Mouse (Mus musculus) layer of hippocampus, adult 18-20 months (tissue): Measurements from ENCODE around the gene Dgki. TPM values are rescaled to one million over a fixed set of nuclear protein-coding genes. Genes with fewer than 3 reads are reported as not detected.
A peak's percentile ranks its signal among the peaks of the same experiment; 100 is the strongest.

Source experiments
- DNase-seq, 2 experiments: peaks; one replicate each; pipeline ENCODE4 v3.0.0; 2022; ENCODE audit warnings: low spot score in 2 of 2
- total RNA-seq, 2 experiments: library from RNA; stranded (reverse); gene quantifications; 2 replicates each; pipeline ENCODE4 v1.2.3; 2021

The Dgki gene
- total RNA-seq, 2 experiments from 2014 or later = 86.9 to 88.0 TPM

DNA sequence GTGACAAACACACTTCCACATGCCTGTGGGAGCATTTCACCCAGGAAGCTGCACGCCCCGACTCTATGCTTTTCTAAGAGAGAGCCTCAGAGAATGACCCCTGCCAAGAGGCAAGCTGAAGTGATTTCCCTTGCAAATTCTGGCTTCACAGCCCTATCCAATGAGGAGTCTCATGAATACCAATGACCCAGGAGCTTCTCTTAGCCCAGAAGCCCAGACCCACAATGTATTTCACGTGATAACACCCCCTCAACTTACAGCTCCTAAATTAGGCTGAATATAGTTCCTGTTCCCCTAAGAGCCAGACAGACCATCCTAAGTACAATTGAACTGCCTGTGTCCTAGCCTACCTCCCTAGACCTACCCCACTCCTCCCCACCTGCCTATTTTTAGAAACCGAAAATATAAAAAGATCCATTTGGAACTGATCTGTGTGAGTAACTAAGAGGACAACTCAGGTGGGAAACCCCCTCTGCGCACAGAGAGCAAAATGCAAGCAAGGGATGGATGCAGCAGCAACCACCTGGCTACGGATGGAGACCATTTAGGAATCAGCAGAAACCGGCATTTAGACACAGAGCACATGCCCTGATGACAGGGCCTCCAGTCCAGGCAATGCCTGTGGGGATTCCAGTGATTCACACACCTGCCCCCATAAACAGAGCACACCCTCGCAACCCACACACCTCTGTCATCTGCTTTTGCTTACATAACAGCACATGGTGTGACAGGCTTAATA is 2.1 kb downstream of the Dgki start:
- DNase-seq = peak; percentile 44 to 74

DNA sequence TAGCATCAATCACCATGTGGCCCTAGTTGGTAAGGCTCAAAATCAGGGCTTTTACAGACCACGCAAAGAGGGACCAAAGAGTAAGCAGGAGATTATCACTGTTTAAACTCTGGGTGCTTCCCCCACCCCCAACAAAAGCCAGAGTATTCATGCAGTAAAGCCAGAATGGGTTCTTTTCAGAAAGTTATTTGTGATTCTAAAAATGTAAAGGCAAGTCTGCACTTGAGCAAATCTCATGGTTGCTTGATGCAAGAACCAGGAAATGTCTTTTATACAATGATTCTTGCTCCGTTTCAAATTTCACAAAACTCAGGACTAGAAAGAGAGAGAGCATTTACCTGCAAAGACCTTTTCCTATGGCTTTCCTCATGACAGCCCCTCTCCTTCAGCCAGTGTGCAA is 7.9 kb downstream of the Dgki start:
- DNase-seq = no peak

DNA sequence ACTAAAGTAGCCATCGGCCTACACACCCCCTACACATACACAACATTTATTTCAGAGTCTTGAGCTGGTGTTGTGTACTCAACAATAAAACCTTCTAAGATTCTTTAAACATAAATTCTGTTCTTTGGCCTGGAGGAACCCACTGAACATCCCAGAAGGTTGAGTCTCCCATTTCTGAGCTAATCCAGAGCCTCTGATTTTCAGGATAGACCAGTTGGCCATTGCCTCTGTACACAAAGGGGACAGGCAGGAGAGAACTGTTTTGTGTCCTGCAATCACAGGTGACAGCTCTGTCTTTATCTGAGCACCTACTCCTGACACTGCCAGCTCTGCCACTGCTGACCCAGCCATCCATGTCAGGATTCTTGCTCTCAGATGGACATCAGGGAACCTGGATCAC is 8.8 kb downstream of the Dgki start:
- no peak for DNase-seq

DNA sequence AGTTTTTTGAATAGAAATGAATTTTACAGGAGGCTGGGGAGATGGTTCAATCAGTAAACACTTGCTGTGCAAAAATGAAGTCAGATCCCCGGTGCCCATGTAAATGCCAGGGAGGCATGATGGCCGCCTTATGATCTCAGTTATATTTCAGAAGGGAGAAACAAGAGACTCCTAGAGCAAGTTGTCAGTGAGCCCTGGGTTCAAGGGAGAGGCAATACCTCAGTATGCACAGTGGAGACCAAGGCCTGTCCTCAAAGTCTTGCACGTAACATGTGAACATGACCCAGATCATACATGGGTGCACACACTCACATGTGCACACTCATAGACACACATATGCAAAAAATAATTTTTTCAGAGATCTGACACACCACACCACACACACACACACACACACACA is 9.3 kb downstream of the Dgki start:
- DNase-seq = no peak

DNA sequence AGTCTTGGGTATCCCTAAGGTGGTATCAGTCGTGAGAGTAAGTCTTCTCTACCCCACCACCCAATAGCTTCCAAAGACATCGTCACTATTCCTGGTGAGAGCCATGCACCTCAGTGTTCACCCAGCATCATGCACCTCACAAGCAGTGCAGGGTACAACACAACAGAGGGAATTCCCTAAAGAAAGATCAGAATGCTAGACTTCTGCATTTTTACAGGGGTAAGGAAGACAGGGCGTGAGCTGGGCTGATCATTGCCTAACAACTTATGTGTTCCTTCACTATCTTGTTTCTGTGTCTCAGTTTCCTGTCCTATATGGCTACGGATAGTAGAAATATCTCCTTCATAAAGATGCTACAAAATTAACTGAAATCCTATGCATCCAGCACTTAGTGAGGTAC is 13.8 kb downstream of the Dgki start:
- no peak for DNase-seq

DNA sequence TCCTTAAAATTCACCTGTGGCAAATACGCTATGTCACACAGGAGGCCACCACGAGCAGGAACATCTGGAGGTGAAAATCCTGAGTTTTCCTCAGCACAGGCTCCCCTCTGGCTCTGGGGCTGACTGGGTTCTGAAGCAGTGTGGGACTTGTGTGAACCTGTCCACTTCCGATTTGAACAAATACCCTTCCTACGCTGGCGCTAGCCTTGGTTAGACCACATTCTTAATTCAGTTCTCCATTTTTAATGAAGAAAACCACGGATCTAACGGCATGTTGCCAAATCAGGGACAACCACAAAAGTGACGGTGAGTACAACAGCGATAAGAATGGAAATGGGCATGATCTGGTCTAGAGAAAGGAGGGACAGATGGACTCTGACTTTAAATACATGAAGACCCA is 15.1 kb downstream of the Dgki start:
- DNase-seq = no peak

DNA sequence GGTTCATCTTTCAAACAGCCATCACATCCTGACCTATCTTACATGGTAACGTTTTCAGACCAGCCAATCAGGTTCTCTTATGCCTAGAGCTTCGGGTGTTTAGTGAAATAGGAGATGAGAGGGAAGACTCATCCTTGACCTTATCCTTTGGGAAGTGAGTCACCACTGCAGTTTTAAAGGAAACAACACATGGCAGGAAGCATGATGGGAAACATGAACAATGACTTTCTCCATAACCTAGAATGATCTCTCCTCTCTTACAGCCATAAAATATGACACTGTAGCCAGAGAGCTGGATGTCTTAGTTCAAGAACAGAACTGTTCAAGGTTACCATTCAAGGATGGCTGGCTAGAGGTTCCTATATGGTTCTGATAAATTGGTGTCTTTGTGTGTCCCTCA is 16.6 kb downstream of the Dgki start:
- no peak for DNase-seq

DNA sequence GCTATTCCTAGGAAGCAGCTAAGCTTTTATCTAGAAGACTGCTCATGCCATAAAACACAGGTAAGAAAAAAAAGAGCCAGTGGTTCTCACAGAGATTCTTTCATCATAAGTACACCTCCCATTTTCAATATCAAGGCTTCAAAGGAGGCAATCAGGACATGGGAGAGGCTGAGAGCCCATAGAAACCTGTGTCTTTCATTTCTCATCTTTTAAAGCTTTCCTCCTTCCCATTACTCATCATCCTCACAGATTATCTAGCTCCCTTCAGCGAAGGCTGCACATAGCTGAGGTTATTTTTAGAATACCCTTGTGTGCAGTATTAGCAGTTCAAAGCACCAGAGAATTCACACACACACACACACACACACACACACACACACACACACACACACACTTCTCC is 17.3 kb downstream of the Dgki start:
- DNase-seq = no peak

DNA sequence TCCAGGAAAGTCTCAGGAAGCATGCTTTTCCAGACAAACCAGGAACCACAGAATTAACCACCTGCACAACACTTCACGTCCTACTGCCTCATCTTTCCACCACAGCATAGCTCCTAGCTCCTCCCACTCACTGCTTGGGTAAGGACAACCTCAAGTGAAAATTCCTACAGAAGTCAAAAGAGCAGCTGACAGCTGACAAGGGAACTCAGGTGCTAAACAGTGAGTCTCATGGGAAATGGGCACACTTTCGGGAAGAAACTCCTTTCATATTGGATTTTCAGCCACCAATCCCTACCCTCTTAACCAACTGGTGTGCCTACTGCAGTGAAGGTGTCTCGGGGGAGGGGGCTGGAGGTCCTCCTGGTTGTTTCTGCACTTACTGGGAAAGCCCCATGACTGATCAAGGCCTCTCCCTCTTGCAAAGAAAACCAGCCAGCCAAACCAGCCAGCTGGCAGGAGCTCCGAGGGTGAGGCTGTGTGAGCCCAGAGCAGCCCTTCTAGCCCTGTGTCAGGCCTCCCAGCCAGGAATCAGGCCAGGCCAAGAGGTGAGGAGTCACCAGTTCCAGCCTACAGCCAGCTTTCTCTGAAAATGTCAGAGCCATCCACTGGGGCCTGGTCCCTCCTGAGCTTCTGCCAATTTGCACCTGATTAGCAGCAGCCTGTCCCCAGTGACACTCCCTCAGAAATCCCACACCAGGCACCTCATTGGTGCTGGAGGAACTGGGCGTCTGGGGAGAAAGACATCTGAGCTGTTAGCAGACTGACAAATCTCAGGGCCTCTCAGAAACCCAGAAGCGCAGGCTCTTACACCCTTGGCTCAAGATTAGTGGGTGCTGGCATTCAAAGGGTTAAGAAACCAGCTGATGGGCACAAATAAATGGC is 22.9 kb downstream of the Dgki start:
- no peak for DNase-seq

DNA sequence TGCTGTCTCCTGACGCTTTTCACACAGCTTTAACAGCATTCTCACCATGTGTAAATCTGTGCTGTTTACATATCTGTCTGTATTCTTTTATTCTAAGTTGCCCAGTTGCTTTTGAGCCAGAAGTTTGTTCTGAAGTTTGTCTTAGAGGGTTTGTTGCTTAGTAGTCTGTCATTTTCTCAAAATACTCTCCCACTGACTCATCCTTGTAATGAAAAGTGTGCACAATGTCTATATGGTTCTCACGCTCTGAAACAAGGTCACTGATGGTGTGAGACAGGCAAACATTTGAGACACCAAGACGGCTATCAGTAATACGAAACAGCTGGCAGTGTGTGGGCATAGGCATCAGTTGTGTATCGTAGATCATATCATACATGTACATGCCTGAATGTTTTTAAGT is 23.8 kb downstream of the Dgki start:
- no peak for DNase-seq

DNA sequence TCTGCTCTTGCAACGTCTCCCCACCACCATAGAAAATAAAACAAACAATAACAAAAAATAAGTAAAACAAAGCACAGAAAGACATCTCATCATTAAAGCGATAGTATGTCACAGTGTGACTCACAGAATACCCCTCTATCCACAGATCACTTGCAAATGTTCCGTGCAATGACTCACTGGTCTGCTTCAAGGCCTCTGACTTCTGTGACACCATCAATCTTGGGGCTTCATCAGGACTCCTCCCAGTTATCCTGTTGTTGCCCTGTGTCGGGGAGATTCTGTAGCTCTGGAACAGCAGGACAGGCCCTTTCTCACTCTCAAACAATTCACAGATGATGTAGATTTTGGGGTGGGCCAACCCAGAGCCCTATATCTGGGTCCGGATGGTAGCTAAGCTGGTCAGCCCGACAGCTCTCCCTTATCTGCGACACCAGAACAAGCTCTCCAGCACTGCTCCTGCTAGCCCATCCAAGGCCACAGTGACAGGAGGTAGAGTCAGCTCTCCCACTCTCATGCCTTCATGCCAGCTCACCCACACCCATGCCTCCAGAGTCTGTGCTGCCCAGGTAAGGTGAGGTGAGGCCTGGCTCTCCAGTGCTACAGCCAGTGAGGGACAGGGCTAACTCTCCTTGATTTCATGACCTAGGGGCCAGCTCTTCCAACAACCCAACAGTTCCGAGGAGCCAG is 28.9 kb downstream of the Dgki start:
- no peak for DNase-seq

DNA sequence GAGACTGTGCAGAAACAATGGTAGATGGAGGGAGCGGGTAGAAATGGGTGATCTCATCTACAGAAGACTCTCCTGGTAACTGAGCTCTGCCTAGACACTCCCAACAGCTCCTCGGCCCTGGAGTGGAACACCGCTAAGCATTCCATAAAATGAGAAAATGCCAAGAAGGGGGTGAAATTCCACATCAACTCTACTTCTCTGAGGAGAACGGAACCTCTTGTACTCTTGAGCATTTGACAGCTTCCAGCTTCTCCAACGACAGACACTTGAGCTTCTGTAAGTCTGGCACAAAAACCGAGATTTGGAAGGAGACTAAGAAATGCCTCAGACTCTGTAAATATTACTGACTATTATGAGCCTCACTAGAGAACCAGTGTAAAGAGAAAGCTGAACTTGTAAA is 31.4 kb downstream of the Dgki start:
- DNase-seq = peak in 1 of 2 experiments; percentile 63

DNA sequence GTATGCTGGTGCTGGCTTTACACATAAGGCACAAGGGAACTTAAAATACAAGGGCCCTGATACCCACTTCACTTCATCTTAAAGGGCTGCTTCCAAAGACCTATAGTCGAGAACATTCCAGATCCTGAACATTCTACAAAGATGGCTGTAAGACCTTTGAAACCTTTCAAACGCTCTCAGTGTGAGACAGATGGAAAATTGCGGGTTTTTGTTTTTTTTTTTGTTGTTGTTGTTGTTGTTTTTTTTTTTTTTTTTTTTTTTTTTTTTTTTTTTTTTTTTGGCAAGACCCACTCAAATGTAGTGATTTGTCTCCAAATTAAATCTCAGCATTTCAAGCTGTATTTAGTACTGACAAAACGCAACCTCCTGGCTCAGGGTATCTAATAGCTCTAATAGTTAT is 32.0 kb downstream of the Dgki start:
- DNase-seq = no peak

DNA sequence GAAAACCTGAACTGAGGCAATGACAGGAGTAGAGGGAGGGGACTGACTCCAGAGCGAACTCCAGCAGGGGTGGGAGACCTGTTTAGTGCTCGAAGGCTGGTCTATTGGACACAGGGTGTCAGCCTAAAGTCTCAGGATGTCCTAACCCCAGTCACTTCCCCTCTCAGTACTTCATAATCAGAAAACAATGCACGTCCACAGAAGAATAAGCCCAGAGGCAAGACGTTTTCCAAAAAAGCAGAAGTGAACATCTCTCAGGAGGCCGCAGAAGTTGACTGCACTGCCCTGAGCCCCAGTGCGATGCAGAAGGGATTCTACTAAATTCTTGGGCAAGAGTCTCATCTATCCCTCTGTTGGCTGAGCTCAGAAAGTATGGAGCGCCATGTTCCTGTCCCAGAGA is 37.5 kb downstream of the Dgki start:
- DNase-seq = no peak

DNA sequence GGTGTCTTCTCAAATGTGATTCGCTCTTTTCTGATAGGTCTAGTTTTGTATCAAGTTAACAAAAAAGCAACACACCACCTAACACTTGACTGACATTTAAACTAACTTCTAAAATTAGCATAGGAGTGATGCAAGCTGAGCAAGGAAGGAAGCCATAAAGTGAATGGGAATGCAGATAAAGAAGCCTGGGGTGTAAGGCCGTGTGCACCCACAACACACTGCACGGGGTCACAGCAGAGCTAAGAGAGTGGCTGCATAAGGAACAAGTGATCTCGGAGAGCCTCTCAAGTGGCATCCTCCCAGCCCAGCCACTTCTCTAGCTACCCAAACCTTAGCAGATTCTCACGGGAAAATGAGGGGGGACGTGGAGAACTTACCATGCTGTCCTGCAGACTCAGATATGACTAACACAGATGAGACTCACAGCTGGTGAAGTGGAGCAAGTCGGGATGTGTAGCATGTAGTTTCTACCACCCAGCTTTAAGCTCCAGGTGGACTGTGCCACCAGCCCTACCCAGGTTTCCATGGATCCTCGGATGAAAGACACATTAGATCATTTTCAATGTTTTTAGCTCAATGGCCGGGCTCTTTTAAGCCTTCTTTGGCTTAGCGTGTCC is 38.6 kb downstream of the Dgki start:
- no peak for DNase-seq

DNA sequence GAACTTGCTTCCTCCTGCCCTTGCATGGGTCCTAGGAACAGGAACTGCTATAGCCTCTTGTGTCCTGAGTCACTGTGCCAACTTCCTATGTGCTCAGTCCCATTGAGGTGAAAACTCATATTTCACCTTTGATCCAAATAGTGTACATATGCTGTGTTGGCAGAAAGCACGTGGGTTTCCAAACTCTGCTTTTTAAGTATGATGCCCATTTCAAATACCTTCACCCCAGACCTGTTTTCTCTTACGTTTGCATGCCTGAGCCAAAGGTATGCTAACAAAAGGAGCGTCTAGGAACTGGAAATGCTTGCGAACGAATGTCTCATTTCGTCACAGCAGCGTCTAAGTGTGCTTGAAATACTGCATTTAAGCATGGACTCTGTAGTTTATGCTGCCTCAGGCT is 41.3 kb downstream of the Dgki start:
- no peak for DNase-seq

DNA sequence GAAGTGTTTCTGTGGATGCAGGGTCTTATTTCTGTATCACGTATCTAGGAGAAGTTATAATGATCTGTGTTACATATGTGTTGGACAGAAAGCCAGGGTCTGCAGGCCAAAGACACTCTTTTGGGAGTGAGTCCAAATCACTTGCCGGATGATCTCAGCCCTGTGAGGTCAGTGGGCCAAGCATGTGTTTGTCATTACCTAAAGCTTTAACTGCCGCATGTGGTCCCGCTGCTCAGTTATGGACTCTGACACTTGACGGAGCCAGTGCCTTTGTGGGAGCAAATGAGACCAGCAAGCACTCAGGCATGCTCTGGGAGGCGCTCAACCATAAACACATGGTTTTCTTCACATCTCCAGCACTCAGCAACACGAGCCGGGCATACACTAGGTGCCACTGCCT is 45.8 kb downstream of the Dgki start:
- DNase-seq = no peak

DNA sequence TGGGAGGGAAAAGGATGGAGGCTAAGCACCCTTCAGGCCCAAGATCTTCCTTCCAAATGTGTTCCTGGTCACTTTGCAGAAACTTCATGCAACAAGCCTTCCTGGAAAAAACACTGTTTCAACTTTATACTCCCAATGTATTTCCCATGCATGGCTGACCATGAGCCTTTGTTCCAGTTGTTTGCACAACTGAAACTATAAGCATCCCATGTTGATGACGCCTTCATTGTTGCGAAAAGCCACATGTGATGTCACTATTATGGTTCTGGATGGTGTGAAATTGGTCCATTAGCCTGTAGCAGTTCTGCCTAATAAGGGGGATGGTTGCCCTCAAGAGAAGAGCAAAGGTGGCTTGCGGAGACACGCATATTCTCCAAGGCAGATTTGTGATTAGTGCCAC is 47.4 kb downstream of the Dgki start:
- no peak for DNase-seq

DNA sequence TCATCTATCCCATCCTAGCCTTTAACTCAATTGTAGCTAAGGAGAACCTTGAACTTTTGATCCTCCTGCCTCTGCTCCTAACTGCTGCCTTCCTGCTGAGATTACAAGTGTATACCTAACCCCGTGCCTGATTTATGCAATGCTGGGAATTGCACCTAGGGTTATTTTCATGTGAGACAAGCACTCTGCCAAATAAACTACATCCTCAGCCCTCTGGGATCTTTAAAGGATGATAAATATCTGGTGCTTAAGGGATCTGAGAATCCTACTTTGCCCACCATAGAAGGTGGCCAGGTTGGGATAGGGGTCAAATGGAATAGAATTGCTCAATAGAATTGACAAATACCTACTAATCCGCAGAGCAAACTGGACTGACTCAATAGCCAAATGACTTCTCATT is 49.3 kb downstream of the Dgki start:
- no peak for DNase-seq

DNA sequence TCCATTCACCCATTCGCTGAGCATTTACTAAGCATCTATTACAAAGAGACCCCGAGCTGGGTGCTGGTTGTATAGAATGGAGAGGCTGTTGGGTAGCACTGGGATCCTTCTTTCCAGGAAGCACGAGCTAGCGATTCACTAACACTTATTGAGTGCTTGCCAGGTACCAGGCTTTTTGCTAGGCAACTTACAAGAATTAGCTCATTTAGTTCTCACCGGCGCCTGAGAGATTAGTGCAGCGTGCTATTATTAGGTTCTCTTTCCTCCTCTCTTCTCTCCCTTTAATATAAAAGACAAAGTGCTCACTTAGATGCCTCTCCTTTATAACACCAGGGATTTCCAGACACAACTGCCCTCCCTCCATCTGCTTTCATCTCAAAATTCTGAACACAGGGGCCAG is 54.2 kb downstream of the Dgki start:
- peak in 1 of 2 experiments; percentile 33 for DNase-seq

DNA sequence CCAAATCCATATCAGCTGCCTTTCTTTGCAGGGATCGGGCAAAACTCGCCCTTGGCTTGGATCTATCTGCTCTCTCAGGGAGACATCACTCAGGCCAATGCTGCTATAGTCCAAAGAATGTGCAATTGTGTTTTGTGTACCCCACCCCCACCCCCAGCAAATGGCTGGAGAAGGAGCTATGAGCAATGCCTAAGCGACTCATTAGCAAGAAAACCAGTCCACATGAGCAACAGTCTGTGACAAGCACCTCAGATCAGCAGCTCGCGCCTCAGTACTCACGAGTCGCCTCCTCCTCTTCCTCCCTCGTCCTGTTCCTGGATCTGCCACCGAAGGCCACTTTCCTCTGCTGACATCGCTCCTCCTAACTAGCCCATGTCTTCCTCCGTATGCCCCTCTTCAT is 55.9 kb downstream of the Dgki start:
- no peak for DNase-seq

DNA sequence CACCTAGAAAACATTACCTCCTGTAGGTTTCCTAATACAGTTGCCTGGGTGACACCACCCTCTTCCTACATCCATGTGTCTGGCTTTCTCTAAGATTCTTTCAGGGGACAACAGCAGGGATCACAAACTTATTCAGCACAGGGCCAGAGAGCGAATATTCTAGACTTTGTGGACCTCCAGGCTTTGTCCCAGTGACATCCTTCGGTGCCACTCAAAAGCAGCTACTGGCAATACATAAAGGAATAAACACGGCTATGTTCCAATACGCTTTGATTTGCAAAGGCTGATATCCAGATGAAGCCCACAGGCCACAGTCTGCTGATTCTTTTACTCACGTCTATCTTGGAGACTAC is 57.2 kb downstream of the Dgki start:
- no peak for DNase-seq
